Mouse (Mus musculus) limb, embryonic 12.5 days (tissue): Measurements from ENCODE around the gene Fgfr2. TPM values are rescaled to one million over a fixed set of nuclear protein-coding genes. Genes with fewer than 3 reads are reported as not detected.

Experiments used
- ATAC-seq: fragments of 200-750 bp; cut with Nextera tagmentation; 2 replicates; pipeline ENCODE4 v1.8.0; 2017; ENCODE audit warnings: low read depth, moderate TSS enrichment; ENCODE audit not compliant: insufficient number of reproducible peaks, insufficient read depth, low FRiP score, low TSS enrichment
- H3K27ac ChIP-seq: fragments of 300-500 bp; sonication (generic); 2 replicates; pipeline ENCODE4 v1.5.1; 2016; ENCODE audit warnings: mild to moderate bottlenecking, moderate library complexity
- H3K27me3 ChIP-seq: fragments of 300-500 bp; sonication (generic); 2 replicates; pipeline ENCODE4 v1.6.1; 2016; ENCODE audit warnings: mild to moderate bottlenecking, moderate library complexity
- H3K36me3 ChIP-seq: fragments of 300-500 bp; sonication (generic); 2 replicates; pipeline ENCODE4 v1.6.1; 2016; ENCODE audit warnings: mild to moderate bottlenecking, moderate library complexity
- H3K4me1 ChIP-seq: fragments of 300-500 bp; sonication (generic); replicated peaks from 2 replicates; pipeline ENCODE4 v1.6.1; 2016
- H3K4me2 ChIP-seq: fragments of 300-500 bp; sonication (generic); 2 replicates; pipeline ENCODE4 v1.6.1; 2016; ENCODE audit warnings: mild to moderate bottlenecking, moderate library complexity
- H3K4me3 ChIP-seq: fragments of 300-500 bp; sonication (generic); replicated peaks from 2 replicates; pipeline ENCODE4 v1.5.1; 2016; ENCODE audit warnings: mild to moderate bottlenecking
- H3K9ac ChIP-seq: fragments of 300-500 bp; sonication (generic); replicated peaks from 2 replicates; pipeline ENCODE4 v1.6.1; 2016; ENCODE audit warnings: mild to moderate bottlenecking, moderate library complexity
- H3K9me3 ChIP-seq: fragments of 300-500 bp; sonication (generic); 2 replicates; pipeline ENCODE4 v1.6.1; 2016; ENCODE audit warnings: mild to moderate bottlenecking, moderate library complexity
- WGBS: fragments of 180-500 bp; shearing (Covaris S2); methylation state at CpG from one replicate; pipeline ENCODE4 v1.1.7; 2016; 5-methylcytosine and 5-hydroxymethylcytosine counted together
- polyA plus RNA-seq: library from polyadenylated mRNA; unstranded; fragments of >200 nt; fragmentation: Nextera tagmentation; extraction: Ambion mirVana; gene quantifications from 2 replicates; pipeline ENCODE4 v1.2.1, GENCODE M21; 2016

Gene Fgfr2
- polyA plus RNA-seq, 1 experiment from 2014 or later, result 112 TPM

GRCm38 (mm10) chr7:131906499-131907190, 1216.5 kb downstream of the Fgfr2 start:
- Histone ChIP-seq H3K9ac (no peak overlapping the region), H3K27ac (no peak overlapping the region), H3K4me2 (no peak overlapping the region), H3K36me3 (no peaks in the 10 kb centered on the region), H3K4me1 (no peaks in the 10 kb centered on the region), H3K27me3 (no peaks in the 10 kb centered on the region), H3K4me3 (no peak overlapping the region), H3K9me3 (0 out of 2 replicates have a peak, but pooled peaks cover 3% of the 10 kb centered on the region)
- no peak for ATAC-seq
- 81% methylated on average over 10 of the region's 10 CpGs for WGBS

- H3K27me3 ChIP-seq, result 0 out of 2 replicates have a peak, but pooled peaks cover 14% of the 10 kb centered on the region
Observed at GRCm38 (mm10) chr7:131899356-131899755, 1223.8 kb downstream of the Fgfr2 start.

GRCm38 (mm10) chr7:131897282-131897681, 1225.9 kb downstream of the Fgfr2 start:
- ATAC-seq, result no peak
- 20% methylated on average over 4 of the region's 4 CpGs for WGBS
- Histone ChIP-seq H3K36me3 (no peaks in the 10 kb centered on the region), H3K4me2 (no peak overlapping the region), H3K4me3 (no peak overlapping the region), H3K9ac (no peak overlapping the region), H3K27ac (no peak overlapping the region), H3K27me3 (0 out of 2 replicates have a peak, but pooled peaks cover 14% of the 10 kb centered on the region), H3K9me3 (peaks cover 10% of the 10 kb centered on the region; the same call in 1 of the 2 replicates), H3K4me1 (no peaks in the 10 kb centered on the region)

More at GRCm38 (mm10) chr7:131899356-131899755, 1223.8 kb downstream of the Fgfr2 start:
- H3K4me2 ChIP-seq, result no peak overlapping the region
- WGBS, result 7% methylated on average over 2 of the region's 2 CpGs
- H3K9me3 ChIP-seq, result peaks cover 8% of the 10 kb centered on the region; the same call in 1 of the 2 replicates
- no peaks in the 10 kb centered on the region for H3K4me1 ChIP-seq
- no peaks in the 10 kb centered on the region for H3K36me3 ChIP-seq
- H3K9ac ChIP-seq, result no peak overlapping the region
- no peak overlapping the region for H3K27ac ChIP-seq
- H3K4me3 ChIP-seq, result no peak overlapping the region
- ATAC-seq, result no peak

- Histone ChIP-seq H3K4me2 (no peak overlapping the region), H3K9me3 (no peaks in the 10 kb centered on the region), H3K36me3 (no peaks in the 10 kb centered on the region), H3K27me3 (peaks cover 36% of the 10 kb centered on the region), H3K9ac (no peak overlapping the region), H3K4me1 (no peaks in the 10 kb centered on the region), H3K4me3 (no peak overlapping the region), H3K27ac (no peak overlapping the region)
- 61% methylated on average over 6 of the region's 6 CpGs for WGBS
- no peak for ATAC-seq
Observed at GRCm38 (mm10) chr7:131882824-131883223, 1240.3 kb downstream of the Fgfr2 start.

GRCm38 (mm10) chr7:131881876-131882615, 1241.1 kb downstream of the Fgfr2 start:
- Histone ChIP-seq H3K4me1 (no peaks in the 10 kb centered on the region), H3K9me3 (no peaks in the 10 kb centered on the region), H3K4me2 (no peak overlapping the region), H3K27ac (no peak overlapping the region), H3K27me3 (peaks cover 32% of the 10 kb centered on the region), H3K4me3 (no peak overlapping the region), H3K36me3 (no peaks in the 10 kb centered on the region), H3K9ac (no peak overlapping the region)
- ATAC-seq, result 0 out of 2 replicates have a peak, but pooled peaks have one; percentile 20
- 57% methylated on average over 5 of the region's 5 CpGs for WGBS

- Histone ChIP-seq H3K9me3 (no peaks in the 10 kb centered on the region), H3K4me2 (no peak overlapping the region), H3K27ac (no peak overlapping the region), H3K27me3 (peaks cover 22% of the 10 kb centered on the region), H3K9ac (no peak overlapping the region), H3K36me3 (no peaks in the 10 kb centered on the region), H3K4me1 (no peaks in the 10 kb centered on the region), H3K4me3 (no peak overlapping the region)
- no peak for ATAC-seq
- 74% methylated on average over 5 of the region's 5 CpGs for WGBS
Observed at GRCm38 (mm10) chr7:131880150-131880549, 1243.0 kb downstream of the Fgfr2 start.

- no peaks in the 10 kb centered on the region for H3K9me3 ChIP-seq
- no peaks in the 10 kb centered on the region for H3K4me1 ChIP-seq
- H3K4me3 ChIP-seq, result no peak overlapping the region
- no peak for ATAC-seq
- H3K36me3 ChIP-seq, result no peaks in the 10 kb centered on the region
- H3K27me3 ChIP-seq, result peaks cover 22% of the 10 kb centered on the region
- no peak overlapping the region for H3K27ac ChIP-seq
- no peak overlapping the region for H3K4me2 ChIP-seq
- WGBS, result 55% methylated on average over 8 of the region's 8 CpGs
- H3K9ac ChIP-seq, result no peak overlapping the region
Observed at GRCm38 (mm10) chr7:131878846-131879245, 1244.3 kb downstream of the Fgfr2 start.

- no peaks in the 10 kb centered on the region for H3K4me1 ChIP-seq
- no peak for ATAC-seq
- H3K4me2 ChIP-seq, result no peak overlapping the region
- H3K9me3 ChIP-seq, result peaks cover 4% of the 10 kb centered on the region; the same call in 1 of the 2 replicates
- no peaks in the 10 kb centered on the region for H3K36me3 ChIP-seq
- no peak overlapping the region for H3K9ac ChIP-seq
- H3K27me3 ChIP-seq, result peaks cover 7% of the 10 kb centered on the region; the same call in 1 of the 2 replicates
- no peak overlapping the region for H3K4me3 ChIP-seq
- H3K27ac ChIP-seq, result no peak overlapping the region
Observed at GRCm38 (mm10) chr7:131861157-131861556, 1262.0 kb downstream of the Fgfr2 start.

GRCm38 (mm10) chr7:131855641-131856040, 1267.5 kb downstream of the Fgfr2 start:
- Histone ChIP-seq H3K4me3 (no peak overlapping the region), H3K9me3 (peaks cover 4% of the 10 kb centered on the region; the same call in 1 of the 2 replicates), H3K27ac (no peak overlapping the region), H3K4me1 (no peaks in the 10 kb centered on the region), H3K9ac (no peak overlapping the region), H3K4me2 (no peak overlapping the region), H3K36me3 (no peaks in the 10 kb centered on the region), H3K27me3 (peaks cover 6% of the 10 kb centered on the region; the same call in 1 of the 2 replicates)
- WGBS, result 95% methylated on average over 2 of the region's 2 CpGs
- no peak for ATAC-seq

- Histone ChIP-seq H3K9ac (no peak overlapping the region), H3K4me1 (peaks cover 10% of the 10 kb centered on the region), H3K27me3 (peaks cover 9% of the 10 kb centered on the region; the same call in 1 of the 2 replicates), H3K4me3 (no peak overlapping the region), H3K36me3 (no peaks in the 10 kb centered on the region), H3K27ac (no peak overlapping the region), H3K4me2 (no peak overlapping the region), H3K9me3 (no peaks in the 10 kb centered on the region)
- 24% methylated on average over 4 of the region's 4 CpGs for WGBS
- no peak for ATAC-seq
Observed at GRCm38 (mm10) chr7:131850579-131850978, 1272.6 kb downstream of the Fgfr2 start.

- Histone ChIP-seq H3K4me2 (no peak overlapping the region), H3K27me3 (peaks cover 15% of the 10 kb centered on the region; the same call in 1 of the 2 replicates), H3K9ac (no peak overlapping the region), H3K4me3 (no peak overlapping the region), H3K4me1 (peaks cover 16% of the 10 kb centered on the region), H3K36me3 (no peaks in the 10 kb centered on the region), H3K9me3 (no peaks in the 10 kb centered on the region), H3K27ac (no peak overlapping the region)
- WGBS, result 39% methylated on average over 20 of the region's 20 CpGs
- ATAC-seq, result no peak
Observed at GRCm38 (mm10) chr7:131846066-131846905, 1276.9 kb downstream of the Fgfr2 start.
